Mouse (Mus musculus) lung, postnatal 0 days (tissue): ENCODE results near the gene Itga7.

Experiments used
- CTCF ChIP-seq: IDR thresholded peaks from 2 replicates; pipeline ENCODE4 v1.5.1; 2016; ENCODE audit warnings: antibody characterized with exemption, mild to moderate bottlenecking
- EP300 ChIP-seq: IDR thresholded peaks from 2 replicates; pipeline ENCODE4 v1.6.1; 2016; ENCODE audit warnings: antibody characterized with exemption, mild to moderate bottlenecking, control low read depth

- TF ChIP-seq EP300 (no peak), CTCF (no peak)
These were observed 17.0 kb upstream of the Itga7 start for GRCm38 (mm10) chr10:128916665-128917064.
